8 mouse cellular contexts compared by ENCODE assay signal in genomic region chr9:109073661-109074573, GRCm38 (mm10). TPM values are rescaled to one million over a fixed set of nuclear protein-coding genes. Genes with fewer than 3 reads are reported as not detected.
A peak's percentile ranks its signal among the peaks of the same experiment; 100 is the strongest.
DNase-seq lines count a peak whose midpoint lies in the region; ATAC-seq and TF ChIP-seq lines count a peak whose summit lies in the region.

Gene Atrip, minus strand, starts transcription at chr9:109074124.

- H3K9me3 ChIP-seq in E14TG2a.4 (ENCODE audit: low read length) = no peaks in the 10 kb centered on the region
- H3K9me3 ChIP-seq in forebrain, embryonic 12.5 days = no peaks in the 10 kb centered on the region
- H3K9me3 ChIP-seq in heart, embryonic 16.5 days (replicated peaks; ENCODE audit: control insufficient read depth, low read length) = no peaks in the 10 kb centered on the region
- no peaks in the 10 kb centered on the region for H3K9me3 ChIP-seq in liver, embryonic 14.5 days (ENCODE audit: control insufficient read depth, low read length)
- H3K9me3 ChIP-seq in stomach, embryonic 15.5 days = no peaks in the 10 kb centered on the region

- TF ChIP-seq EP300 in liver, embryonic 14.5 days (IDR thresholded peaks at IDR 0.05; ENCODE audit: low read depth) = no peak

- peak; percentile 85 for DNase-seq in c-Kit-positive CD71-positive TER-119-negative erythroid progenitor cells, embryonic 14.5 days (ENCODE audit: low read depth)
- DNase-seq in kidney, postnatal 36 days = peak; percentile 94 to 96
- peak; percentile 78 to 80 (median 79) for DNase-seq in liver, embryonic 14.5 days (ENCODE audit: low read depth in 3 of 3, low spot score in 3 of 3)
- DNase-seq in neural tube, embryonic 10.5 days (ENCODE audit: extremely low spot score, low spot score) = peak; percentile 92

- no peak for TF ChIP-seq CTCF in E14TG2a.4 (conservative IDR thresholded peaks at IDR 0.05; ENCODE audit: low read length)
- TF ChIP-seq CTCF in liver, embryonic 14.5 days (IDR thresholded peaks at IDR 0.05; ENCODE audit: low read depth) = no peak

- H3K27ac ChIP-seq in forebrain, embryonic 12.5 days = peak within 1 kb of the TSS; percentile 71
- peak within 1 kb of the TSS; percentile 72 for H3K27ac ChIP-seq in heart, embryonic 16.5 days (ENCODE audit: low read length)
- peak within 1 kb of the TSS; percentile 53 for H3K27ac ChIP-seq in liver, embryonic 14.5 days
- peak within 1 kb of the TSS; percentile 72 for H3K27ac ChIP-seq in stomach, embryonic 15.5 days

- peak within 1 kb of the TSS; percentile 96 for H3K4me3 ChIP-seq in E14TG2a.4 (replicated peaks; ENCODE audit: low read length)
- peak within 1 kb of the TSS; percentile 79 for H3K4me3 ChIP-seq in forebrain, embryonic 12.5 days (replicated peaks)
- H3K4me3 ChIP-seq in heart, embryonic 16.5 days (ENCODE audit: low read length) = peak within 1 kb of the TSS; percentile 93
- H3K4me3 ChIP-seq in liver, embryonic 14.5 days (ENCODE audit: insufficient read depth in 1 of 2, low read depth in 2 of 2, low read length in 2 of 2) = peak within 1 kb of the TSS; percentile 72 to 92
- peak within 1 kb of the TSS; percentile 88 for H3K4me3 ChIP-seq in stomach, embryonic 15.5 days (replicated peaks)

- H3K27me3 ChIP-seq in E14TG2a.4 (ENCODE audit: insufficient read depth, low read length) = no peaks in the 10 kb centered on the region
- H3K27me3 ChIP-seq in forebrain, embryonic 12.5 days = no peaks in the 10 kb centered on the region
- H3K27me3 ChIP-seq in heart, embryonic 16.5 days (ENCODE audit: control insufficient read depth, insufficient read depth, low read length) = no peaks in the 10 kb centered on the region
- H3K27me3 ChIP-seq in liver, embryonic 14.5 days (ENCODE audit: control insufficient read depth, insufficient read depth, low read length) = no peaks in the 10 kb centered on the region
- H3K27me3 ChIP-seq in stomach, embryonic 15.5 days (replicated peaks) = no peaks in the 10 kb centered on the region

- H3K4me2 ChIP-seq in forebrain, embryonic 12.5 days = peak within 1 kb of the TSS; percentile 91
- H3K4me2 ChIP-seq in heart, embryonic 16.5 days (ENCODE audit: low read depth, low read length) = peak within 1 kb of the TSS; percentile 99
- peak within 1 kb of the TSS; percentile 89 for H3K4me2 ChIP-seq in liver, embryonic 14.5 days (ENCODE audit: low read depth)
- H3K4me2 ChIP-seq in stomach, embryonic 15.5 days = peak within 1 kb of the TSS; percentile 86

- peak; percentile 99 for ATAC-seq in forebrain, embryonic 12.5 days (ENCODE audit: low FRiP score)
- peak; percentile 97 for ATAC-seq in heart, embryonic 16.5 days (replicated peaks; ENCODE audit: extremely low read depth, insufficient read depth, low FRiP score)
- peak; percentile 98 for ATAC-seq in liver, embryonic 14.5 days (ENCODE audit: insufficient read depth)
- peak; percentile 98 for ATAC-seq in stomach, embryonic 15.5 days (ENCODE audit: insufficient read depth, low FRiP score, low read depth)

- peaks cover 19% of the 10 kb centered on the region for H3K4me1 ChIP-seq in E14TG2a.4 (replicated peaks; ENCODE audit: low read depth, low read length)
- H3K4me1 ChIP-seq in forebrain, embryonic 12.5 days = peaks cover 23% of the 10 kb centered on the region
- peaks cover 14% of the 10 kb centered on the region for H3K4me1 ChIP-seq in heart, embryonic 16.5 days (ENCODE audit: control insufficient read depth, insufficient read depth, low read length)
- peaks cover 11 to 13% of the 10 kb centered on the region in 2 experiments for H3K4me1 ChIP-seq in liver, embryonic 14.5 days (replicated peaks; ENCODE audit: control insufficient read depth in 2 of 2, insufficient read depth in 2 of 2, low read length in 1 of 2)
- H3K4me1 ChIP-seq in stomach, embryonic 15.5 days = peaks cover 11% of the 10 kb centered on the region

- peak within 1 kb of the TSS; percentile 90 for H3K9ac ChIP-seq in forebrain, embryonic 12.5 days
- peak within 1 kb of the TSS; percentile 96 for H3K9ac ChIP-seq in heart, embryonic 16.5 days (ENCODE audit: low read length)
- peak within 1 kb of the TSS; percentile 92 for H3K9ac ChIP-seq in liver, embryonic 14.5 days (replicated peaks)
- peak within 1 kb of the TSS; percentile 94 for H3K9ac ChIP-seq in stomach, embryonic 15.5 days

- WGBS in forebrain, embryonic 12.5 days = under 1% methylated on average over 57 of the region's 57 CpGs
- under 1% methylated on average over 57 of the region's 57 CpGs for WGBS in heart, embryonic 16.5 days
- under 1% methylated on average over 57 of the region's 57 CpGs for WGBS in liver, embryonic 14.5 days (ENCODE audit: insufficient replicate concordance)
- WGBS in stomach, embryonic 15.5 days = under 1% methylated on average over 56 of the region's 57 CpGs

- peaks cover 45% of the 10 kb centered on the region for H3K36me3 ChIP-seq in E14TG2a.4 (ENCODE audit: insufficient read depth, low read length)
- peaks cover 37% of the 10 kb centered on the region for H3K36me3 ChIP-seq in forebrain, embryonic 12.5 days (replicated peaks)
- H3K36me3 ChIP-seq in heart, embryonic 16.5 days (ENCODE audit: control insufficient read depth, insufficient read depth) = peaks cover 33% of the 10 kb centered on the region
- peaks cover 20% of the 10 kb centered on the region for H3K36me3 ChIP-seq in liver, embryonic 14.5 days (replicated peaks; ENCODE audit: control insufficient read depth, insufficient read depth, low read depth)
- H3K36me3 ChIP-seq in stomach, embryonic 15.5 days = peaks cover 12% of the 10 kb centered on the region

RNA-seq across cellular contexts. Expression of gene Atrip, which starts in this region (rescaled TPM):
- 32.4 and 32.5 TPM in 2 replicates for polyA plus RNA-seq in forebrain, embryonic 12.5 days (2016; fragmentation: Nextera tagmentation; extraction: Ambion mirVana)
- polyA plus RNA-seq in heart, embryonic 16.5 days (2015; fragmentation: Nextera tagmentation; extraction: Ambion mirVana) = 15.6 and 17.3 TPM in 2 replicates
- 5.3 and 6.5 TPM in 2 replicates for polyA plus RNA-seq in liver, embryonic 14.5 days (2012; rRNA removed)
- polyA plus RNA-seq in liver, embryonic 14.5 days (2014; fragmentation: Nextera tagmentation; extraction: Ambion mirVana) = 9.0 TPM in 2 replicates
- 24.7 and 26.1 TPM in 2 replicates for polyA plus RNA-seq in stomach, embryonic 15.5 days (2015; fragmentation: Nextera tagmentation; extraction: Ambion mirVana)

Comparison
In these comparisons a context has a peak if more than half of its experiments do, and no peak if none do; other contexts are left out.
1. Peak in every context shown above with its lines: DNase-seq, ATAC-seq, H3K4me3 ChIP-seq and H3K27ac ChIP-seq.